Mouse (Mus musculus) heart, postnatal 4 days (tissue): Measurements from ENCODE around the gene Auts2. TPM values are rescaled to one million over a fixed set of nuclear protein-coding genes. Genes with fewer than 3 reads are reported as not detected.

Experiments used
- DNase-seq: peaks from one replicate; pipeline ENCODE4 v3.0.0; 2021
- total RNA-seq, 2 experiments: library from RNA; stranded (reverse); gene quantifications; 2 replicates each; pipeline ENCODE4 v1.2.3; 2021

Gene Auts2
- total RNA-seq, 2 experiments from 2014 or later: 49.0 to 51.4 TPM

DNA sequence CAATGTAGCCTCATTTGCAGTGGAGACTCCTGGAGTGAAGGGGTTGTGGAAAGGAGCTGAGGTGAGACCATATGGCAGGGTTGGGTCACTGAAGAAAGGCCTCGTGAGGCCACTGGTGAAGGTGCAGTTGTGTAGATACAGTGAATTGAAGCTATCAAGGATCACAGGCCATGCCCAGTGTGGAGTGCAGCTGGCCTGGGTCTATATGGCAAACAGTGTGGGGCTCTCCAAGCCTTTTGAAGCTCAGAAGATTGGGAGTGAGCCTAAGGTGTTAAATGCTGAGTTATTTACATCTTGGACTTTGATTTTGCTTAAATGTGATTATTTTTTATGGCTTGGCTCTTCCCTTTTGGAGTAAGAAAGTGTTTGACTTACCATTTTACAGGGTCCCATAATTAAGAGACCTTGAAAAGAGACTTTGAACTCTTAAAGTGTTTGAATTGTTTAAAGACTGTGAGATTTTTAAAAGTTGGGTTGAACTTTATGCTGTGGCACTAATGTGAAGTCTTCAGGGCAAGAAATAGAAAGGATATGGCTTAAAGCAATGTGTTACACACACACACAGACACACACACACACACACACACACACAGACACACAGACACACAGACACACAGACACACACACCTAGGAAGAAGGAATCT is 1127.1 kb downstream of the Auts2 start:
- no peak for DNase-seq

DNA sequence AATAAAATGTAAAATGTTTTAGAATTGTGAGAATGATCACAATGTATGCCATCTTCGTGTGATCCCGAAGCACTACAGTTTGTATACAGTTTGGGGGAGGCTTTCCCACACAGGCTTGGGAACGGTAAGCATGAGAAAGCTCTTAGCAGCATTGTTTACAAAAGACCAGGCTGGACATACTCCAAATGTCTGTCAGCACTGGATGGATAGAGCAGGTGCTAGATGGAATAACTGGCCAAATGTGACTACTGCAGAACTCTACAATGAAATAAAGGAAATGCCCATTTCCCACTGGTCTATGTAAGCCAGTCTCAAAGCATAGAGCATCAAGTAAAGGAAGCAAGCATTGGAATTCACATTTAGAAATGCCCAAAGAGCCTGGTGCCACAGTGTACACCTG is 1144.9 kb downstream of the Auts2 start:
- no peak for DNase-seq

- no peak for DNase-seq
Measured at GRCm38 (mm10) chr5:131395756-131396155, 1147.4 kb downstream of the Auts2 start.
